Mouse (Mus musculus): ENCODE measurements around the gene Soat2.

The Soat2 gene

DNA sequence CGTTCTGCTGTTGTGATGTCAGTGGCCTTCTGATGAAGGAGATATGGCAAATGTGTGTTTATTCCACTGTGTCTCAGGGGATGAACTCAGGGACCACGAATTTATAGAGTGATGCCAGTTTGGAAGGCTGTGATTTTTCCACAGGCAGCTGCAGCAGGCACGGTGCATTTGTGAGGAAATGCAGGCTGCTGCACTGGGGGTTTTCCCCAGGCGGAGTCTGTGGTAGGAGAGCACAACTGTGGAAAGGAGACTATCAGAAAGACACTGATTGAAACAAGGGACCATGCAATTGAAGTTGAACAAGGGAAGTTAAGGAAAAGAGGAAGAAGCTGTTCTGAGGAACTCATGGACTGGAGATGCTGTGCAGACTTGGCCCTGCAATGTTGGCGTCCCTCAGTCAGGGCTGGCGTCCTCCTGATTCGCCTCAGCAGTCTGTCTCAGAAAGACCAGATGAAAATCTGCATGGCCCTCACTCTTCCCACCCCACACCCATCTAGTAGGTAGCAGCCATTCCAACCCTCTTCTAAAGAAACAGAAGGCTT, 42.0 kb downstream of the Soat2 start:
- no peak for DNase-seq

DNA sequence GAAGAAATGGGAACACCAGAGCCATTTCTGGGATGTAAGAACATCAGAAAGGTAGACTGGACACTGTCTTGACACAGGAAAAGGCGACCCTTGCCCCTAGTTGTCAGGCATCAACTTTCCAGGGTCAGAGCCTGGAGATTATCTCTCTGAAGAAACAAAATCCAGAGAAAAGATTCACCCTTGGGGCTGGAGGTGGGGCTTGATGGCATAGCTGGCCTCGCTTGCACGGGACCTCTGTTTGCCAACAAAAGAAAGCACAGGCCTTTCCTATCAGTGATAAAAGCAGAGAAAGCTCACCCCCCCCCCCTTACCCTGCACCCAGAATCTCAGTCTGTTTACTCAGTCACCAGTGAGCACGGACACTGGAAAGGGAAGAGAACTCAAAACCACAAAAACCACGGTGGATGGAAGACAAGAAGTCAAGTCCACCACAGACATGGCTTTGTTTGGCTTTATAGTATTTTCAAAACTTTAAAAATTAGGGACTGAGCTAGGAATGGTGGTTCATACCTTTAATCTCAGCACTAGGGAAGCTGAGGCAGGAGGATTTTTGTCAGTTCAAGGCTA, 42.6 kb downstream of the Soat2 start:
- no peak for DNase-seq

DNA sequence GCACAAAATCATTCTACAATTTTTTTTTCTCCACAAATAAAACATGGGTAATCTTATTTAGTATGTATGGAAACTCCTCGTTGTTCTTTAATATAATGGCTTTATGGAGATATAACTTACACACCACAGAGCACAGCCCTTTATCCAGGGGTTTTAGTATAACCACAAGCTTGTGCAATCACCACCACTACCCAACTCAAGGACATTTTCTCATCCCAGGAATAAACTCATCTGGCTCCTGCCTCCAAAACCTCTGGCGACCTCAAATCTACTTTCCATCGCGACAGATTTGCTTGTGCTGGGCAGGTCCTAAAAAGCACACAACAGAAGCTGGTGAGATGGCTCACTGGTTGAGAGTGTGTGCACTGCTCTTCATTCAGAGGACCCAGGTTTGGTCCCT, 43.3 kb downstream of the Soat2 start:
- DNase-seq, result no peak

DNA sequence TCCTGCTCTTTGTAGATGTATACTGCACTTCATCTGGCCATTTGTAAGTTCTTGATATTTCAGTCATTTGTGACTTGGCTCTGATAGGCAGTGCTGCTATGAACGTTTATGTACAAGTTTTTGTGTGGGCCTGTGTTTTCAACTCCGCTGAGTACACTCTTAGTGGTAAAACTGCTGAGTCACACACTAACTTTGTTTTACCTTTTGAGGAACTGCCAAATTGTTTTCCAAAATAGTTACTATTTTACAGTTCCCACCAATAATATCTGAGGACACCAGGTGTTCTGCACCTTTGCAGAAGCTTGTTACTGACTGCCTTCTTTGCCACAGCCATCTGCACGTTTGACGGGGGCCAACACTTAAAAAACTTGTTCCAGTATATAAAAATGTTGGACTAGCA, 44.1 kb downstream of the Soat2 start:
- no peak for DNase-seq

DNA sequence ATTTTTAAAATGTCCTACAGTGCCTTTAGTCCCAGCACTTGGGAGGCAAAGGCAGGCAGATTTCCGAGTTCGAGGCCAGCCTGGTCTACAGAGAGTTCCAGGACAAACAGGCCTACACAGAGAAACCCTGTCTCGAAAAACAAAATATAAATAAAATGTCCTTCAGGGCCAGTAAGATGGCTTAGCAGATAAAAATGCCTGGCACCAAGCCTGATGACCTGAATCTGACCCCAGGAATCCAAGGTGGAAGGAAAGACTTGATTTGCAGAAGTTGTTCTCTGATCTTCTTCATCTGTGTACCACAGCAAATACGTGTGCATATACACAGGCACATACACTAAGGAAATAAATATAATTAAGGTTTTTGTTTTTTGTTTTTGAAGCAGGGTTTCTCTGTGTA, 45.0 kb downstream of the Soat2 start:
- DNase-seq, result no peak

DNA sequence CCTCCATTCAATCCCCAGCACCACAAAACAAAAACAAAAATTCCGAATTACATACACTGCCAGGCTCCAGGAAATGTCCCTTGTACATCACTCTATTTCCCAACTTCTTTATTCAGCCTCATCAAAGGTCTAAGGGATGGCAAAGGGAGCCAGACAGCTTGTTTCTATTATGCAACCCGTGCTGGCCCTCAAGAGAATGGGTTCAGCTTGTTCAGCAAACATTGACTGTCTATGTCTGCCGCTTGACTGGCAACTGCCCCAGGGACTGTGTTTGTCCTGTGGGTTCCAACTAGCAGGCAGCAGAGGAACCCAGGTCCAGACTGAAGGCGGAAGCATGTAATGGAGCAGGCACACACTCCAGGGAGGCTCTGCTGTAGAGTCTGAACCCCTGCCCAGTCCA, 48.5 kb downstream of the Soat2 start:
- peak; percentile 44 for DNase-seq

DNA sequence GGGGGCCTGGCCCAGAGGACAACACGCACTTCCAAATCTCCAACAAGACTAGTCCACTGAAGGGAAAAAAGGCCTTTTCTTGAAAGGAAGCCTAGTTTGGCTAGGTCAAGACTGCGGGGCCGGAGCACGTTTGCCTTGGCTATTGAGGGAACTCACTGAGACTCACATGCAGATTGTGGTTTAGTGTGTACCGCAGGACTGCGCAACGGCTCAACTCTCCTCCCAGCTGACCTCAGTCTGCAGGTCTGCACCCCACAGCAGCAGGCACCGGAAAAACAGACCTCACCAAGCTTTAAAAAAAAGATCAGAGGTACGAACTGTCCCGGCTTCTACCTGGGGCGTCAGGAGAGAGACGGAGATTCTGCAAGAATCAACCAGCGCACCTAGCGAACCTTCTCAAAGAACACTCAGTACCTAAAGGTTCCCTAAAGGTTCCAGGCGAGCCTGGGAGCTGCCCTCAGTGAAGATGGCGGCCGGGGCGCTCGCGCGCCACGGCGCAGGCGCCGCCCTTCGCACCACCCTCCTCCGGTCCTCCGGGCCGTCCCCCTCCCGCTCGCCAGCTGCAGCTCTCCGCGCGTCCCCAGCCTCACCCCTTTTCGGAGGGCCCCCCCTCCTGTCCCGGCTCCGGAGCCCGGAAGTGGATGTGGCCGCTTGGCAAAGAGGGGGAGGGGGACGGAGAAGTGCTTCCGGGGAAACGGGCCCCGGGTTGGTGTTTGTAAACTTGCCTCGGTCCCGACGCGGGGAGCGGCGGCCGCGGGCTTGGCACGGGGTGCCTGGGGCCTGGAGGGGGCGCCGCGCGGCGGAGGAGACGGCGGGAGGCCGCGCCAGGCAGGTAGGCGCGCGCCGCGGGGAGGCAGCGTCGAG, 52.9 kb downstream of the Soat2 start, which contains the start of gene Zfp740:
Gene Zfp740 (plus strand): TSS at position 279 of the 864 bp plus-strand sequence.
- DNase-seq, result peak; percentile 95

DNA sequence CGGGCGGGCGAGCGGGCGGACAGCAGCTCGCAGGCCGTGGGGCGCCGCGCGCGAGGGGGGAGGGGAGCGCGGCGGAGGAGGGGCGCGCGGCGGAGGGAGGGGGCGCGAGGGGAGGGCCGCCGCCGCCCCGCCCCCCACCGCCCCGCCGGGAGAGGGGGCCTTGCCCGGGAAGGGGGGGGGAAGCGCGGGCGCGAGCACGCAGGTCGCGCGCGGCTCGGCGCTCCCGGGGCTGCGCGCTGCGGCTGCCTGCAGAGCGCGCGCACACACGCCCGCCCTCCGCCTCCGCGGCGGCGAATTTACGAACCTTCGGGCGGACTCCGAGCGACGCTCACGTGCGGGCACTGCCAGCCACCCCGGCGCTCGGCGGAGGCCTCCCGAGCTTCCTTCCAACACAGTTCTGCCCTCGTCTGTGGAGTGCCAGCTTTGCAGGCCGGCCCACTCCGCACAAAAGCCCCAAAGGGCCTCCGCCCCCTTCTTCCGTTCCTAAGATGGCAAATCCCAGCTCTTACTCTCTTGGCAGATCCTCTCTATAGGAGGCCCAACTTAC, 53.6 kb downstream of the Soat2 start:
- peak; percentile 70 for DNase-seq

DNA sequence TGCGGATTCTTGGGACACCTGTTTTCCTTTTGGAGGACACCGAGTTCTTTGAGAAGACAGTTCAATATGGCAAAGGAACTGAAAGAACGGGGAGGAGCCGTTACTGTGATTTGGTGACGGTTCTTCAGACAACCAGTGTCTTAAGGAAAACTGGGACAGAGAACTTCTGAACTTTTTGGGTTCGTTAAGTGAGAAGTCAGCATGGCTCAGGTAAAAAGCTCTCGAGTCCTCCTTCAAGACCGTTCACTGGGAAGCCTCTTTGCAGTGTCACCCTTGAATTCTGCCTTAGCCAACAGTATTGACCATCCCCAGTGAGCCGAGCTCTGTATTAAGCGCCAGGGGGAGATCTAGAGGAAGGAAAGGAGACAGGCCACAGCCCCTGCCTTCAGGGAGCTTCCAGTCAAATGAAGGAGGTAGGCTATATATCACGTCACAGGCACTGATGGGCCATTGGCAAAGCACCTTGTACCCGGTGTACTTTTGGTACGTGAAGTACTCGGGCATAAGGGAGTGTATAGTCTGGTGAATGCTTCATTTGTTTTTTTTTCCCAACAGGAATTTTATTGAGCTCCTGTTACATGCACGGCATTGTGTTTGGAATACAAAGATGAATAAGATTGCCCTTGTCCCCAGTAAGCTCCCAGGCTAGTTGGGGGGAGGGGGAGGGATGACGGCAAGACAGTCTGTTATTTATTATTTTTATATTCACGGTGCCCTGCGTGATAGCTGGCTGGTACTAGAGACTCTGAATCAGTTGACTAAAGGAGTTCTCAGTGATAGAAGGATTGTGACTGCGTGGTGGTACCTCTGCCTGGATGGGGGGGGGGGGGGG, 54.6 kb downstream of the Soat2 start, which contains the start of gene Csad:
Gene Csad (minus strand): TSS at position 51 of the 832 bp plus-strand sequence.
- no peak for DNase-seq

DNA sequence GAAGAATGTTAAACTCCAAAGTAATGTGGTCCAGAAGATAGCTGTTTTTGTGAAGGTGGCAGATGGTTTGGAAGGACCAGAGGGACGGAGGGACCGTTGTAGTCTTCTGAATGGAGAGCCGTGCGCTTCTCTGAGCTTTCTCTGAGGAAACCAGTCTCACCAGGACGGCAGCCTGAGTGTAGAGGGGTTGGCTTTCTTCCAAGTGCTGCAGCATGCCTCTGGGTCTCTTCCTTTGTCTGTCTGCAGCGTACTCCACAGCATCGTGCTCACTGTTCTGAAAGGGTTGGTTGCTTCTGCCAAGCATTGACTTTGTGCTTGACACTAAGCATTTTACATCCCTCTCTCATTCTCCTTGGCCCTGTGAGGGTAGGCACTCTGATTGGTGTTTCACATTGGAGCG, 55.5 kb downstream of the Soat2 start:
- DNase-seq, result no peak

DNA sequence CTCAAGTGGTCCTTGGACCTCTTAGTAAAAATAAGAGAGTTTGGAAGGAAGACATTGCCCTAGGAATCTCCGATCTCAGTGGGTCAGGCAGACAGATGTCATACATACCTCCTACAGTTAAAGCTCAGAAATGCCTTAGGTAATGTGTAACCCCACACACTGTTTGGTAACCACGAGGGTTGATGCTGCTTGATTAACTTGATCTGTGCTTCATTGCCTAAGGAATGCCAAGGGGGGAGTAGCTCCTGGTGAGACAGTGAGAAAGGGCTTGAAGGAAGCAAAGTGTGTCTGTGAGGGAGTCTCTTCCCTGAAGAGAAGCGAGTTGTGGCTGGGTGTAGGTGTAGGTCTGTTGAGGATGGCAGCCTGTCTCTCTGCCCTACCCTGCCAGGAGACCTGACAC, 57.0 kb downstream of the Soat2 start:
- DNase-seq, result no peak

DNA sequence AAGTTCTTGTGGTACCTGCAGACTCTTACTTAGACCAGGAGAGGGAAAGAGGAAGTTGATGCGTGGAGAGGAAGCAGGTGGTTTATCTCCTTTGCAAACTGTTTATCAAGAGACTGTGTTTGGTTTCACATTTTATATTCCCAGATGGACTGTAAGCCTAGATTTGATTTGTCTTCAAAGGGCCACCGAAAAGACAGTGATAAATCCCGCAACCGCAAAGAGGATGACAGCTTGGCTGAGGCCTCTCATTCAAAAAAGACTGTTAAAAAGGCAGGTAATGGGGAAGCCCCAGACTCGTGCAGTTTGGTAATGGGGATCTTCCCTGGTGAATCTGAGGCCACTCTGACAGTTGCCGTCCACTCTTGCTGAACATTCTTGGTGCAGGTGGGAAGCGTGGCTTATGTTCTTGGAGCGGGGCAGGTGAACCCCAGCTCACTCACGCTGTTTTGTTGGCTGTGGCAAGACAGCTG, 57.8 kb downstream of the Soat2 start:
- DNase-seq, result no peak

DNA sequence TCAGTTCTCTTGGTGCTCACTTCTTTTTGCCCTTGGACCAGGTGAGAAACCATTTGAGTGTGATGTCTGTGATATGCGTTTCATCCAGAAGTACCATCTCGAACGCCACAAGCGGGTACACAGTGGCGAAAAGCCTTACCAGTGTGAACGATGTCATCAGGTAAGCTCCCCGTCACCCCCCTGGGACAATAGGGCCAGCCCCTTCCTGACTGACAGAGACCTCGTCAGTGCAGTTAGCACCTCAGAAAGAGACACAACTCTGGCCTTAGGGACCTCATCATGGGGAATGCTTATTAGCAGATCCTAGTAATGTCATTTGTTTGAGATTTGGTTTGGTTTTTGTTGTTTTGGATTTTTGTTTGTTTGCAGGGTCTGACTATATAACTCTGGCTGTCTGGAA, 58.8 kb downstream of the Soat2 start:
- no peak for DNase-seq

DNA sequence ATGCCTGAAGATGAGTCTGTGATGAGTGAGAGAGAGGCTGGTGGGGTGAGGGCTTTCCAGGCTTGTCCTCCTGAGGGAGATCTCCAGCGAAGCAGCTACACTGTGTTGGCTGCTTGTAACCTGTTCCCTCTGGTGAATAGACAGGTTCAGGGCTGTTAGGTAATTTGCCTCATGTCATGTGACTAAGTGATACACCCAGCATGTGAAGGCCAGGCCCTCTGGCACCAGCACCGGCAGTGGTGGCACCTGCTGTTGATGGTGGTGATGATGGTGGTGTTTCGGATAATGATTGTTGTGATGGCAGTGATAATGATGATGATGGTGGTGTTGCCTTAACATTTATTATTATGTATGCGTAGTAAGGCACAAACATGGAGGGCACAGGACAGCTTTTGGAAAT, 60.5 kb downstream of the Soat2 start:
- DNase-seq, result no peak

DNA sequence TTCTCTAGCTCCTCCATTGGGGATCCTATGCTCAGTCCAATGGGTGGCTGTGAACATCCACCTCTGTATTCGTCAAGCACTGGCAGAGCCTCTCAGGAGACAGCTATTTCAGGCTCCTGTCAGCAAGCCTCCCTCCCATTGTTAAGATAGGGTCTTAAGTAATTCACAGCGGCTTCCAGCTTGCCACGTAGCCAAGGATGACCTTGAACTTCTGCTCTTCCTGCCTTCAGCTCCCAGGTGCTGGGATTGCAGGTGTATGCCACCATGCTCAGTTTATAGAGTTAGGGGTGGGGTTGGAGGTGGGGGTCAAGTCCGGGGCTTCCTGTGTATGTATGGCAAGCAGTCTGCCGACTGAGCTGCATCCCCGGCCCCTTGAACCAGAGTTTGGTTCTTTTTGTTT, 61.6 kb downstream of the Soat2 start:
- DNase-seq, result no peak

Data from lung, postnatal 14 days (tissue).